19 mouse cellular contexts compared by ENCODE assay signal in genomic region chr6:89283095-89283494, GRCm38 (mm10).
DNase-seq lines count a peak whose midpoint lies in the region; ATAC-seq and TF ChIP-seq lines count a peak whose summit lies in the region.
"Had no signal": no experiment of that assay in that cellular context is flagged by ENCODE, and none has a peak within 500 bp of the region (broad histone marks: within the 10 kb centered on the region; RNA-seq: fewer than 3 reads in every experiment).

No protein-coding gene starts in this region.

- no peak for TF ChIP-seq EP300 in lung, postnatal 0 days (IDR thresholded peaks at IDR 0.05)

- no peak for ATAC-seq in liver, embryonic 12.5 days
- no peak for ATAC-seq in lung, postnatal 0 days
- ATAC-seq: forebrain, embryonic 16.5 days; intestine, embryonic 15.5 days had no signal

- H3K9me3 ChIP-seq in liver, embryonic 12.5 days (replicated peaks), result 0 out of 2 replicates have a peak, but pooled peaks cover 4% of the 10 kb centered on the region
- no peaks in the 10 kb centered on the region for H3K9me3 ChIP-seq in lung, postnatal 0 days (ENCODE audit: low read length)
- H3K9me3 ChIP-seq: embryonic facial prominence, embryonic 12.5 days; hindbrain, embryonic 15.5 days; intestine, embryonic 15.5 days had no signal

- no peak for DNase-seq in cerebellum, adult 2 months
- no peak for DNase-seq in cerebellum, adult 9-11 months
- DNase-seq in liver, adult 2 months (ENCODE audit: extremely low read depth, low read depth, low spot score), result no peak
- DNase-seq in lung, postnatal 0 days (ENCODE audit: low spot score), result no peak
- DNase-seq in lung, postnatal 14 days, result no peak
- no peak for DNase-seq in thymus, postnatal 25 days
- DNase-seq: cerebellum, postnatal 10 days; layer of hippocampus, postnatal 36 days; thymus, adult 2 months had no signal

- WGBS in cerebellum, adult 2 months, result 95% methylated on average over 4 of the region's 4 CpGs
- 95% methylated on average over 4 of the region's 4 CpGs for WGBS in liver, adult 2 months
- WGBS in liver, embryonic 12.5 days (ENCODE audit: insufficient replicate concordance), result 82% methylated on average over 4 of the region's 4 CpGs
- WGBS in lung, postnatal 0 days, result 90% methylated on average over 4 of the region's 4 CpGs

- no peaks in the 10 kb centered on the region for H3K79me2 ChIP-seq in liver, adult 2 months (ENCODE audit: control insufficient read depth, insufficient read depth, low read length)

- H3K9ac ChIP-seq in liver, adult 2 months (ENCODE audit: low read depth, low read length), result no peak overlapping the region
- H3K9ac ChIP-seq in liver, embryonic 12.5 days, result no peak overlapping the region
- H3K9ac ChIP-seq in lung, postnatal 0 days (replicated peaks; ENCODE audit: low read depth), result no peak overlapping the region
- H3K9ac ChIP-seq: embryonic facial prominence, embryonic 12.5 days; heart, embryonic 13.5 days; hindbrain, embryonic 15.5 days; intestine, embryonic 15.5 days; limb, embryonic 13.5 days; midbrain, embryonic 12.5 days had no signal

- no peaks in the 10 kb centered on the region; the same call in 1 of the 2 replicates for H3K27me3 ChIP-seq in cerebellum, adult 2 months (ENCODE audit: control insufficient read depth, insufficient read depth, low read length)
- no peaks in the 10 kb centered on the region for H3K27me3 ChIP-seq in liver, adult 2 months (ENCODE audit: control insufficient read depth, insufficient read depth, low read length)
- peaks cover 37% of the 10 kb centered on the region for H3K27me3 ChIP-seq in liver, embryonic 12.5 days (replicated peaks)
- no peaks in the 10 kb centered on the region for H3K27me3 ChIP-seq in lung, postnatal 0 days (replicated peaks; ENCODE audit: insufficient read depth, low read length)
- H3K27me3 ChIP-seq: embryonic facial prominence, embryonic 12.5 days; hindbrain, embryonic 15.5 days; intestine, embryonic 15.5 days had no signal

- H3K4me3 ChIP-seq in cerebellum, adult 2 months (replicated peaks; ENCODE audit: insufficient read depth, low read depth, low read length), result no peak overlapping the region
- no peak overlapping the region for H3K4me3 ChIP-seq in liver, adult 2 months (ENCODE audit: insufficient read depth, low read depth, low read length)
- no peak overlapping the region for H3K4me3 ChIP-seq in liver, embryonic 12.5 days
- H3K4me3 ChIP-seq in lung, postnatal 0 days (ENCODE audit: low read depth, low read length), result no peak overlapping the region
- H3K4me3 ChIP-seq in embryonic fibroblast, embryonic 13.5 days (ENCODE audit: insufficient read depth, low read length), result no peak overlapping the region
- H3K4me3 ChIP-seq: embryonic facial prominence, embryonic 12.5 days; heart, embryonic 13.5 days; hindbrain, embryonic 15.5 days; intestine, embryonic 15.5 days; limb, embryonic 13.5 days; midbrain, embryonic 12.5 days; myocyte had no signal

- H3K4me1 ChIP-seq in cerebellum, adult 2 months (ENCODE audit: control insufficient read depth, insufficient read depth, low read length), result peaks cover 2% of the 10 kb centered on the region
- H3K4me1 ChIP-seq in liver, adult 2 months (ENCODE audit: control insufficient read depth, insufficient read depth, low read length), result no peaks in the 10 kb centered on the region
- no peaks in the 10 kb centered on the region for H3K4me1 ChIP-seq in liver, embryonic 12.5 days
- H3K4me1 ChIP-seq in lung, postnatal 0 days (ENCODE audit: insufficient read depth, low read depth, low read length), result no peaks in the 10 kb centered on the region
- H3K4me1 ChIP-seq in embryonic fibroblast, embryonic 13.5 days (ENCODE audit: control insufficient read depth, insufficient read depth, low read length), result no peaks in the 10 kb centered on the region; the same call in 1 of the 2 replicates

- H3K36me3 ChIP-seq in liver, adult 2 months (ENCODE audit: control insufficient read depth, insufficient read depth, low read length), result no peaks in the 10 kb centered on the region
- H3K36me3 ChIP-seq in liver, embryonic 12.5 days, result no peaks in the 10 kb centered on the region
- no peaks in the 10 kb centered on the region for H3K36me3 ChIP-seq in lung, postnatal 0 days (ENCODE audit: insufficient read depth, low read length)
- H3K36me3 ChIP-seq: embryonic facial prominence, embryonic 12.5 days; heart, embryonic 13.5 days; hindbrain, embryonic 15.5 days; intestine, embryonic 15.5 days; limb, embryonic 13.5 days; midbrain, embryonic 12.5 days had no signal

- no peak overlapping the region for H3K27ac ChIP-seq in cerebellum, adult 2 months (ENCODE audit: insufficient read depth, low read length)
- no peak overlapping the region for H3K27ac ChIP-seq in liver, adult 2 months (replicated peaks; ENCODE audit: insufficient read depth, low read depth, low read length)
- no peak overlapping the region for H3K27ac ChIP-seq in liver, embryonic 12.5 days
- H3K27ac ChIP-seq in lung, postnatal 0 days (ENCODE audit: low read length), result no peak overlapping the region
- no peak overlapping the region for H3K27ac ChIP-seq in embryonic fibroblast, embryonic 13.5 days (ENCODE audit: insufficient read depth, low read length)
- H3K27ac ChIP-seq: embryonic facial prominence, embryonic 12.5 days; heart, embryonic 13.5 days; hindbrain, embryonic 15.5 days; intestine, embryonic 15.5 days; limb, embryonic 13.5 days; midbrain, embryonic 12.5 days had no signal

- TF ChIP-seq POLR2A in cerebellum, adult 2 months (IDR thresholded peaks at IDR 0.05; ENCODE audit: borderline replicate concordance, insufficient read depth, low read length), result no peak
- no peak for TF ChIP-seq POLR2A in liver, adult 2 months (IDR thresholded peaks at IDR 0.05; ENCODE audit: extremely low read depth, insufficient read depth, low read length)
- no peak for TF ChIP-seq POLR2A in embryonic fibroblast, embryonic 13.5 days (IDR thresholded peaks at IDR 0.05; ENCODE audit: low read depth, low read length)

- 0 out of 2 replicates have a peak, but pooled peaks have one; percentile 18 for TF ChIP-seq CTCF in cerebellum, adult 2 months (IDR thresholded peaks at IDR 0.05; ENCODE audit: borderline replicate concordance, insufficient read depth, low read depth, low read length)
- peak; percentile 35; the same call in 1 of the 2 replicates for TF ChIP-seq CTCF in liver, adult 2 months (IDR thresholded peaks at IDR 0.05; ENCODE audit: low read depth, low read length)
- TF ChIP-seq CTCF in lung, postnatal 0 days (IDR thresholded peaks at IDR 0.05), result 0 out of 2 replicates have a peak, but pooled peaks have one; percentile 4
- TF ChIP-seq CTCF in embryonic fibroblast, embryonic 13.5 days (IDR thresholded peaks at IDR 0.05; ENCODE audit: borderline replicate concordance, insufficient read depth, low read length), result peak; percentile 17; the same call in 1 of the 2 replicates

- no peak overlapping the region for H3K4me2 ChIP-seq in liver, embryonic 12.5 days
- no peak overlapping the region for H3K4me2 ChIP-seq in lung, postnatal 0 days (replicated peaks; ENCODE audit: low read depth, low read length)
- H3K4me2 ChIP-seq: embryonic facial prominence, embryonic 12.5 days; heart, embryonic 13.5 days; hindbrain, embryonic 15.5 days; intestine, embryonic 15.5 days; limb, embryonic 13.5 days; midbrain, embryonic 12.5 days had no signal
